Mouse (Mus musculus): Measurements from ENCODE around the gene Rbms1.

Gene Rbms1

DNA sequence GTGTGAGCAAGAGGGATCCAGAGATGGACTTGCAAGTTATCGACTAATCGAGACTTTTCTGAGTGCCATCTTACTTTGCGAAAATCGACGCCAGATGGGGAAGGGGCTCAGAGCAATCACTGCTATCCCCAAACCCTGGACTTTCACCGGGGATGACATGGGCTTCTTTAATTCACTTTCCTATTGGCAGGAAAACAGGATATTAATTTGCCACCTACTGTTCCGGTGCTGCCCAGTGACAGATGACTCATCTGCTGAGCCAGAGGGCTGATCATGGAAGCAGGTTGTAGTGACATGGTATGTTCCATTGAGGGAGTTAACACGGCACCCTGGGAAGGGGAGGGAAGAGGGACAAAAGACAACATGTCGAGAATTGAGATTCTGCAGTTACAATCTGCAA lies 206.8 kb downstream of the Rbms1 start:
- DNase-seq (ENCODE audit: low spot score), result peak; percentile 31

- DNase-seq (ENCODE audit: low spot score), result no peak
Observed at GRCm38 (mm10) chr2:60755101-60755500, 207.9 kb downstream of the Rbms1 start.

DNA sequence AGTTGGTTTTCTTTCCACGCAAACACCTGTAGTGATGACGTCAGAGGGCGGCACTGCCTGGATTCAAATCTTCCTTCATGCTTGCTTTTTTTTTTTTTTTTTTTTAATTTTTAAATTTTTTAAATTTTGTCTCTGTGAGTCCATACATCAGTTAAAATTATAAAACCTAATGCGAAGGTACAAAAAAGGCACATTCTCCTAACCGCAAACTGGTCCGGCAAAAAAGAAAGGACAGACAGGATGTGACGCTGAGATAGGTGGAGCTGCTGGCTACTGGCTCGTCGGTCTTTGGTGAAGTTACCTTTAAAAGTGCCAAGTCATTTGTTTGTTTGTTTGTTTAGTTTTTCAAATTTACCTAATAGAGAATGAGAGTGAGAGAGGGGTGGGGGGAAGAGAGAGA lies 211.7 kb downstream of the Rbms1 start:
- no peak for DNase-seq (ENCODE audit: low spot score)

GRCm38 (mm10) chr2:60750591-60750990 lies 212.4 kb downstream of the Rbms1 start:
- DNase-seq (ENCODE audit: low spot score), result no peak

DNA sequence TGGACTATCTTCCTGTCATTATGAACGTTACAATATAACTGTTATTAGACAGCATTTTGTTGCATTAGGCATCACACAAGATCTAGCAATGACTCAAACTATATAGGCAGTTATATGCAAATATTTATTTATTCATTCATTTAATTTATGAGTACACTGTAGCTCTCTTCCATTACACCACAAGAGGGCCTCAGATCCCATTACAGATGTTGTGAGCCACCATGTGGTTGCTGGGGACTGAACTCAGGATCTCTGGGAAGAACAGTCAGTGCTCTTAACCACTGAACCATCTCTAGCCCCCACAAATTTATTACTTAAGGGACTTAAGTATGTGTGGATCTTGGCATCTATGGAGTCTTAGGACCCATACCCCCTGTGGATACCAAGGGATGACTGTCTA lies 214.4 kb downstream of the Rbms1 start:
- peak; percentile 23 for DNase-seq (ENCODE audit: low spot score)

GRCm38 (mm10) chr2:60747590-60747989 lies 215.4 kb downstream of the Rbms1 start:
- peak; percentile 27 for DNase-seq (ENCODE audit: low spot score)

DNA sequence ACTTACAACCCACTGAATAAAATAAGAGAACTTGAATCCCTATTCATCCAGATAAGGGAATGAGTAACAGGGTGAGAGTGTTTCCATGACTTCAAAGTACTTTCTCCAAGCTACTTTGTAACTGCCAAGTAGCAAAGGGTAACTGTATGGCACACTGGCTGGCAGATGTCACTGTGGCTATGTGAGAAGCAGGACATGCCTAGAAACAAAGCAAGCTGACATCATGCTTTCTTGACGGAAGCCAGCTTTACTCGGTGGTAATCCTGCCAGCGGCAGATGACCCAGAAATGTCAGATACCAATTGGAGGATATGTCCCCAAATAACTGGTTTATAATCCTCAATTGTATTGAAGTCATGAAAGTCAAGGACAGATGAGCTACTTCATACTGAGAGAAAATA lies 218.3 kb downstream of the Rbms1 start:
- no peak for DNase-seq (ENCODE audit: low spot score)

DNA sequence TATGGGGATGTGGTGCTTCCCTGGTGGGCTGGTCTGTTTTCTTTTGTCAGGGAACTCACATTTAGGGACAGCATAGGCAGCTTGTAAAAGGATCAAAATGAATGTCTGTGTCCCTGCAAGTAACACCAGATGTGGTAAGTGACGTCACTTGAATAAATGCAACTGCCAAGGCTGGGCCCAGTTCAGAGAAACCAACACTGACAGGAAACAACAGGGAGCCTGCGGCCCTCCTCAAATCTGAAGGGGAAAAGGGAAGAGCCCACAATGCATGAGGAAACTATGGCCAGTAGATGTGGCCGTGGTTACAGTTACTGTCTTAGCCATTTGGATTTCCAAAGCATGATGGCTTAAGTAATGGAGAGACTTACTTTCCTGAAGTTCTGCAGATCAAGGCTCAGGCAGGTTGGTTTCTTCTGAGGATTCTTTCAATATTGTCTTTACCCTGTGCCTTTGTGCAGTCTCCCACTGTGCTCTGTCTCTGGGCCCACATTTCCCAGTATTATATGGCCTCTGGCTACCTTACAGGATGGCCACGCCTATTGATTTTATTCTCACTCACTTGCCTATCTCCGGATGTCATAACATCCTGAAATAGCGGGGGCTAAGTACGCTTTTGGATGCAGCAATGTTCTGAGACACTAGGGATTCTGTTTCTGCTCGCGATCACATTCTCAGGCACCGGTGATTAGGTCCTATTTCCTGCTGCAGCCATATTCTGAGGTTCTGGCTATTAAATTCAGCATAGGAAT lies 223.4 kb downstream of the Rbms1 start:
- DNase-seq (ENCODE audit: low spot score), result no peak

- no peak for DNase-seq (ENCODE audit: low spot score)
Observed at GRCm38 (mm10) chr2:60730929-60731328, 232.1 kb downstream of the Rbms1 start.

- no peak for DNase-seq (ENCODE audit: low spot score)
Observed at GRCm38 (mm10) chr2:60730024-60730423, 233.0 kb downstream of the Rbms1 start.

DNA sequence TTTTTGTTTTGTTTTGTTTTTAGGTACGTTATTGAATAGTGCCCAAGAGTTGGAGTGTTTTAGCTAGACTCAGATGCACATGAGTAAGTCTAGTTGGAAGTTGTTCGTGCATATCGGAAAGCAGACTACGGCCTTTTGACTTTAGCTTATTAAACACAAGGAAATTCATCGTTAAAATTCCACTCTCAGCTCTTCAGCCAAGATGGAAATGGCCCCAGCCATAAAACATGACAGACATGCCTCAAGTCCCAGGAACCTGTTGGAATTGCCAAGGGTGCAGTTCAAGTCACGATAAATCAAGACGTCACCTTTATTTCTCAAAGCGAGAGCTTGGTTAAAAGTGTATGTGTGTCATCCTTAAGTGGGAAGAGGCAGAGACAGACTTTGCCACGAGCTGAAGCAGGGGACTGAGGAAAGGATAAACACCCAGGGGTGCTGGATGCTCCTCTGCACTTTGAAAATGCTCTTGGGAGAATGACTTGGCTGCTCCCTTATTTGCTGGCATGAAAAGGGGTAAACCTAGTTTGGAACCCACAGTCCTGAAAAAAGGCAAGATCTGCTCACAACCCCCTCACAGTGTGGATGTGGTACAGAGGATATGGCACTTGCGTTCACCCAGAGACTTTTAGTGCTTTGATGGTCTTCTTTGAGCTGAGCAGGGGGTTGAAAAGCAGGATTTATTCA lies 233.9 kb downstream of the Rbms1 start:
- DNase-seq (ENCODE audit: low spot score), result no peak

- no peak for DNase-seq (ENCODE audit: low spot score)
Observed at GRCm38 (mm10) chr2:60724660-60725059, 238.3 kb downstream of the Rbms1 start.

- no peak for DNase-seq (ENCODE audit: low spot score)
Observed at GRCm38 (mm10) chr2:60722967-60723366, 240.0 kb downstream of the Rbms1 start.

DNA sequence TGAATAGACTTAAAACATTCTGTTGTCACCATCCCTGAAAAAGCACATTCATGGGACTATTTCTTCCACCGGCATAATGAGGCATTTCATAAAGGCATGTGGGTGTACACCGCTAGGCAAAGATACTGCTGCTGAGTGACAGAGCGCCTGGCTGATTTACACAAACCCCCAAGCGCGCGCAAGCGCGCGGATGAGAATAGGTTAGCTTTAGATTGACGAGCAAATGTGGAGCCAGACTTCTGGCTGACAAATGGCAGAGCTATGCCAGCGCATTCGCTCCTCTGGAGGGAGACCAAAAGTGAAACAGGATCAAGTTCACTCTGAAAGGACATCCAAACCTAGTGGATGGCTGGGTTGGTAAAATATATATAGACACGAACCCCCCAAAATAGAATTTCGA lies 240.5 kb downstream of the Rbms1 start, which contains the start of gene Itgb6:
Itgb6 (minus strand) TSS at position 130 of the 400 bp plus-strand sequence.
- DNase-seq (ENCODE audit: low spot score), result no peak

DNA sequence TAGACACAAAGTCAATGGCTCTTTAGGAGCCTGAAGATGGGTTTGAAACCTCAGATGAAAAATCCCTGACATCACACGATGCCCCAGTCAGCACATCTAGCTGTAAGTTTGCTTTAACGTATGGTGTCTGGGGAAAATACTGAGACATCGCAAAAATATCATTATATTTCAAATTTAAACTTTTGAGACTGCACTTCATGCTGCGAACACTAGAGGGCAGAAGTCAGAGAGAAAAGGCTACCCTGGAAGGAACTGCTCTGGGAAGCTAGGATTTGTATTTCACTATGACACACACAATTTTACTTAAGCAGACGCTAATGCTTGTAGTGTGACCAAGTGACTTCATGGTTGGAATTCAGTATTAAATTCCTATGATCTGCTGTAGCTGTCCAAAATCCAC lies 242.1 kb downstream of the Rbms1 start:
- peak; percentile 44 for DNase-seq (ENCODE audit: low spot score)

GRCm38 (mm10) chr2:60720205-60720604 lies 242.8 kb downstream of the Rbms1 start:
- DNase-seq (ENCODE audit: low spot score), result no peak

GRCm38 (mm10) chr2:60717348-60717747 lies 245.6 kb downstream of the Rbms1 start:
- DNase-seq (ENCODE audit: low spot score), result no peak

GRCm38 (mm10) chr2:60716549-60716948 lies 246.4 kb downstream of the Rbms1 start:
- DNase-seq (ENCODE audit: low spot score), result no peak

DNA sequence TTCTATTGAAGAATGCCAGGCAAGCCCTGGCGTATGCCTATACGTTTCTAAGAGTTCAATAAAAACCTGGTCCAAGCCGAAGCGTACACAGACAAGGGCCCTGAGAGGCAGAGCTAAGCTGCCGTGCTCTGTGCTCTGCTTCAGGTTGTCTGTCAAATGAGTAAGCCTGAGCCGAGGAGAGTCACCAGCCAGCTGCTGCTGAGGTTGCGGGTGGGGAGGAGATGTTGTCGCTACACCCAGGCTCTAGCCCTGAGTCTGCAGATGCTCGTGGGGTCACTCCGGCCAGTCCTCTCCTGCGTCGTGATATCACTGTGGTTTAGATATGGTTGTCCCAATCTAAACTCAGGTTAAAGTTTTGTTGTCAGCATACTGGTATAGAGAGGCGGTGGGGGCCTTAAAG lies 247.2 kb downstream of the Rbms1 start:
- no peak for DNase-seq (ENCODE audit: low spot score)

DNA sequence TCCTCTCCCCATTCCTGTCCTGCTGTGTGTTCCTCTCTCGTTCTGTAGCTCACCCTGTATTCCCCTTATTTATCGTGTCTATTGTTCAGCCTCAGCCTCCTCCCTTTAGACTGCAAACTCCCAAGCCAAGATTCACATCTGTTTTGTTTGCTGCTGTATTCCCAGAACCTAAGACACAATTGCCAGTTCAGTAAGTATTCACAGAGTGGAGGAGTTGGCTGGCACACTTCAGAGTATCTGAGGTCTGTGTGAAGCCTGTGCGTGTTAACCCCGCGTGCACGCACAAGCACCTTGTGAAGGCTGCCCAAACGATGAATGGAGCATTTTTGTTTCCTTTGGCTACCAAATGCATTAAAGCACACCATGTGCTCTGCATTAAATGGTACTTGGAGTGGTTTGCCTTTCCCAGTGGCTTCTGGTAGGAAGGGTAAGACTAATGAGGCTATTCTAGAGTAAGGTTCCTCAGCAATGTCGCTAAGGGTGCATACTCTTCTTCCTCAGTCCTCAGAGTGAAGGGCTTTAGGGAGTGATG lies 248.0 kb downstream of the Rbms1 start:
- DNase-seq (ENCODE audit: low spot score), result no peak

DNA sequence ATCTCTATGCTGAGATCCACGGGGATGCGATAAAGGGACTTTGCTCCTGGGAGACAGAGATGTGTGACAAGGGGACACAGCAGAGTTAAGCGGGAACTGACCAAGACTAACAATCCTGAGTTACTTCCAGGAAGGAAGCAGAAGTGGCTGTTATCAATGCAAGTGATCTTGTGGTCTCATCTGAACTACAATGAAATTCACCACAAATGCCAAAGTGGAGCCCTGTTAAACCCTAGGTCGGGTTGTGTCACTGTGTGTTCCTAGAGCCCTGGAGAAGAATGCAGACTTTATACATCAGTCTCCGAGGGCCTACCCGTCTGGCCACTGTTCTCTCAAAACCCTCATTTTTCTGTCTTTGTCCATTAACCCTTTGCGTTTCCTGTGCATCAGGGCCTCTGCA lies 248.5 kb downstream of the Rbms1 start:
- peak; percentile 35 for DNase-seq (ENCODE audit: low spot score)

GRCm38 (mm10) chr2:60713857-60714256 lies 249.1 kb downstream of the Rbms1 start:
- peak; percentile 64 for DNase-seq (ENCODE audit: low spot score)

GRCm38 (mm10) chr2:60712891-60713290 lies 250.1 kb downstream of the Rbms1 start:
- DNase-seq (ENCODE audit: low spot score), result no peak

Data from MN1 (cell line).